Mouse (Mus musculus) limb, embryonic 11.5 days (tissue): ENCODE measurements around the gene Kalrn. TPM values are rescaled to one million over a fixed set of nuclear protein-coding genes. Genes with fewer than 3 reads are reported as not detected.

Experiments used
- ATAC-seq: fragments of 200-750 bp; cut with Nextera tagmentation; 2 replicates; pipeline ENCODE4 v1.8.0; 2017; ENCODE audit warnings: low read depth; ENCODE audit not compliant: insufficient number of reproducible peaks, low FRiP score, low TSS enrichment
- DNase-seq: peaks from one replicate; pipeline ENCODE4 v3.0.0-alpha.2; 2015; ENCODE audit warnings: low spot score
- H3K27ac ChIP-seq: fragments of 300-500 bp; sonication (generic); replicated peaks from 2 replicates; pipeline ENCODE4 v1.5.1; 2014; ENCODE audit warnings: low read depth, mild to moderate bottlenecking, low read length
- H3K27me3 ChIP-seq: fragments of 300-500 bp; sonication (generic); 2 replicates; pipeline ENCODE4 v1.6.1; 2014; ENCODE audit warnings: mild to moderate bottlenecking, low read length, mixed read lengths; ENCODE audit not compliant: control insufficient read depth, insufficient read depth
- H3K36me3 ChIP-seq: fragments of 300-500 bp; sonication (generic); 2 replicates; pipeline ENCODE4 v1.6.1; 2014; ENCODE audit warnings: mild to moderate bottlenecking, low read length, moderate library complexity, mixed read lengths; ENCODE audit not compliant: control insufficient read depth, insufficient read depth
- H3K4me1 ChIP-seq: fragments of 300-500 bp; sonication (generic); 2 replicates; pipeline ENCODE4 v1.6.1; 2014; ENCODE audit warnings: low read length, mixed read lengths; ENCODE audit not compliant: control insufficient read depth, insufficient read depth
- H3K4me2 ChIP-seq: fragments of 300-500 bp; sonication (generic); 2 replicates; pipeline ENCODE4 v1.6.1; 2014; ENCODE audit warnings: low read depth, mild to moderate bottlenecking, moderate library complexity; ENCODE audit not compliant: severe bottlenecking
- H3K4me3 ChIP-seq: fragments of 300-500 bp; sonication (generic); 2 replicates; pipeline ENCODE4 v1.5.1; 2014; ENCODE audit warnings: low read depth, low read length
- H3K9ac ChIP-seq: fragments of 300-500 bp; sonication (generic); 2 replicates; pipeline ENCODE4 v1.6.1; 2014; ENCODE audit warnings: mild to moderate bottlenecking, low read length
- H3K9me3 ChIP-seq: fragments of 300-500 bp; sonication (generic); 2 replicates; pipeline ENCODE4 v1.6.1; 2016; ENCODE audit warnings: low read length; ENCODE audit not compliant: control insufficient read depth
- WGBS: fragments of 180-500 bp; shearing (Covaris S2); extraction: QIAGEN DNeasy Blood & Tissue Kit; methylation state at CpG from one replicate; pipeline ENCODE4 v1.1.7; 2014; 5-methylcytosine and 5-hydroxymethylcytosine counted together
- polyA plus RNA-seq: library from polyadenylated mRNA; unstranded; fragments of >200 nt; fragmentation: Nextera tagmentation; extraction: Ambion mirVana; gene quantifications from 2 replicates; pipeline ENCODE4 v1.2.1, GENCODE M21; 2014

The Kalrn gene
- polyA plus RNA-seq, 1 experiment from 2014 or later: 11.5 TPM

- no peaks in the 10 kb centered on the region for H3K36me3 ChIP-seq
- no peak overlapping the region for H3K4me2 ChIP-seq
- no peaks in the 10 kb centered on the region for H3K4me1 ChIP-seq
- WGBS: 82% methylated on average over 4 of the region's 4 CpGs
- H3K9ac ChIP-seq: no peak overlapping the region
- DNase-seq (no peak), ATAC-seq (no peak)
- no peaks in the 10 kb centered on the region for H3K9me3 ChIP-seq
- H3K4me3 ChIP-seq: no peak overlapping the region
- no peaks in the 10 kb centered on the region for H3K27me3 ChIP-seq
- H3K27ac ChIP-seq: no peak overlapping the region
Observed at GRCm38 (mm10) chr16:34512326-34512725, 61.0 kb downstream of the Kalrn start.

GRCm38 (mm10) chr16:34508125-34508524 is 65.2 kb downstream of the Kalrn start:
- Histone ChIP-seq H3K27ac (no peak overlapping the region), H3K4me1 (no peaks in the 10 kb centered on the region), H3K4me3 (no peak overlapping the region), H3K9ac (no peak overlapping the region), H3K4me2 (no peak overlapping the region), H3K36me3 (no peaks in the 10 kb centered on the region), H3K9me3 (no peaks in the 10 kb centered on the region), H3K27me3 (no peaks in the 10 kb centered on the region)
- DNase-seq: no peak
- no peak for ATAC-seq
- 67% methylated on average over 1 of the region's 1 CpGs for WGBS

- no peak overlapping the region for H3K9ac ChIP-seq
- WGBS: 82% methylated on average over 2 of the region's 2 CpGs
- H3K4me2 ChIP-seq: no peak overlapping the region
- H3K27me3 ChIP-seq: no peaks in the 10 kb centered on the region
- DNase-seq: no peak
- no peak for ATAC-seq
- H3K36me3 ChIP-seq: no peaks in the 10 kb centered on the region
- H3K27ac ChIP-seq: no peak overlapping the region
- H3K4me3 ChIP-seq: no peak overlapping the region
- H3K9me3 ChIP-seq: no peaks in the 10 kb centered on the region
- H3K4me1 ChIP-seq: no peaks in the 10 kb centered on the region
Observed at GRCm38 (mm10) chr16:34506048-34506447, 67.3 kb downstream of the Kalrn start.

GRCm38 (mm10) chr16:34504250-34504649 is 69.1 kb downstream of the Kalrn start:
- 84% methylated on average over 10 of the region's 10 CpGs for WGBS
- Histone ChIP-seq H3K9ac (no peak overlapping the region), H3K4me1 (no peaks in the 10 kb centered on the region), H3K4me3 (no peak overlapping the region), H3K36me3 (no peaks in the 10 kb centered on the region), H3K27me3 (no peaks in the 10 kb centered on the region), H3K4me2 (no peak overlapping the region), H3K27ac (no peak overlapping the region), H3K9me3 (no peaks in the 10 kb centered on the region)
- DNase-seq (no peak), ATAC-seq (no peak)

- no peak overlapping the region for H3K4me2 ChIP-seq
- H3K4me1 ChIP-seq: no peaks in the 10 kb centered on the region
- H3K9me3 ChIP-seq: no peaks in the 10 kb centered on the region
- no peaks in the 10 kb centered on the region for H3K27me3 ChIP-seq
- no peak overlapping the region for H3K9ac ChIP-seq
- H3K4me3 ChIP-seq: no peak overlapping the region
- ATAC-seq: no peak
- no peaks in the 10 kb centered on the region for H3K36me3 ChIP-seq
- DNase-seq: no peak
- H3K27ac ChIP-seq: no peak overlapping the region
Observed at GRCm38 (mm10) chr16:34502110-34502509, 71.2 kb downstream of the Kalrn start.

- no peaks in the 10 kb centered on the region for H3K27me3 ChIP-seq
- H3K27ac ChIP-seq: no peak overlapping the region
- no peak for ATAC-seq
- H3K9ac ChIP-seq: no peak overlapping the region
- no peak overlapping the region for H3K4me2 ChIP-seq
- no peak overlapping the region for H3K4me3 ChIP-seq
- H3K9me3 ChIP-seq: no peaks in the 10 kb centered on the region
- H3K4me1 ChIP-seq: peaks cover 9% of the 10 kb centered on the region; the same call in 1 of the 2 replicates
- H3K36me3 ChIP-seq: no peaks in the 10 kb centered on the region
- DNase-seq: no peak
- 85% methylated on average over 1 of the region's 1 CpGs for WGBS
Observed at GRCm38 (mm10) chr16:34494741-34495140, 78.6 kb downstream of the Kalrn start.

GRCm38 (mm10) chr16:34493914-34494313 is 79.4 kb downstream of the Kalrn start:
- H3K9ac ChIP-seq: no peak overlapping the region
- no peaks in the 10 kb centered on the region for H3K9me3 ChIP-seq
- 49% methylated on average over 3 of the region's 3 CpGs for WGBS
- no peaks in the 10 kb centered on the region for H3K36me3 ChIP-seq
- no peak overlapping the region for H3K4me2 ChIP-seq
- H3K27ac ChIP-seq: no peak overlapping the region
- H3K4me1 ChIP-seq: peaks cover 9% of the 10 kb centered on the region; the same call in 1 of the 2 replicates
- ATAC-seq: no peak
- H3K4me3 ChIP-seq: no peak overlapping the region
- no peaks in the 10 kb centered on the region for H3K27me3 ChIP-seq
- no peak for DNase-seq

- Histone ChIP-seq H3K27ac (no peak overlapping the region), H3K27me3 (no peaks in the 10 kb centered on the region)
Observed at GRCm38 (mm10) chr16:34491225-34491624, 82.1 kb downstream of the Kalrn start.

GRCm38 (mm10) chr16:34490506-34490905 is 82.8 kb downstream of the Kalrn start:
- Histone ChIP-seq H3K9ac (no peak overlapping the region), H3K4me2 (no peak overlapping the region), H3K4me3 (no peak overlapping the region), H3K9me3 (no peaks in the 10 kb centered on the region), H3K27ac (no peak overlapping the region), H3K36me3 (no peaks in the 10 kb centered on the region), H3K4me1 (peaks cover 9% of the 10 kb centered on the region; the same call in 1 of the 2 replicates), H3K27me3 (no peaks in the 10 kb centered on the region)
- no peak for ATAC-seq
- 48% methylated on average over 8 of the region's 8 CpGs for WGBS
- DNase-seq: no peak

More at GRCm38 (mm10) chr16:34491225-34491624, 82.1 kb downstream of the Kalrn start:
- DNase-seq: no peak
- Histone ChIP-seq H3K36me3 (no peaks in the 10 kb centered on the region), H3K4me3 (no peak overlapping the region), H3K9ac (no peak overlapping the region), H3K9me3 (no peaks in the 10 kb centered on the region), H3K4me2 (no peak overlapping the region), H3K4me1 (peaks cover 9% of the 10 kb centered on the region; the same call in 1 of the 2 replicates)
- no peak for ATAC-seq
- 82% methylated on average over 8 of the region's 8 CpGs for WGBS
